Mouse (Mus musculus): ENCODE measurements around the gene Rptor. TPM values are rescaled to one million over a fixed set of nuclear protein-coding genes. Genes with fewer than 3 reads are reported as not detected.
A peak's percentile ranks its signal among the peaks of the same experiment; 100 is the strongest.

The Rptor gene
- polyA plus RNA-seq, 1 experiment from 2014 or later, result 14.6 TPM

GRCm38 (mm10) chr11:119796846-119797245 lies 194.1 kb downstream of the Rptor start:
- Histone ChIP-seq H3K27me3 (ENCODE audit: insufficient read depth, low read length) (no peaks in the 10 kb centered on the region), H3K9ac (no peak overlapping the region), H3K4me1 (ENCODE audit: insufficient read depth) (no peaks in the 10 kb centered on the region), H3K27ac (ENCODE audit: low read depth) (no peak overlapping the region), H3K4me2 (no peak overlapping the region), H3K4me3 (ENCODE audit: low read depth, low read length) (no peak overlapping the region), H3K9me3 (ENCODE audit: low read depth, low read length) (no peaks in the 10 kb centered on the region), H3K36me3 (ENCODE audit: insufficient read depth) (0 out of 2 replicates have a peak, but pooled peaks cover 2% of the 10 kb centered on the region)
- 67% methylated on average over 7 of the region's 7 CpGs for WGBS
- DNase-seq (no peak), ATAC-seq (ENCODE audit: insufficient read depth) (no peak)
- TF ChIP-seq CTCF (IDR thresholded peaks at IDR 0.05; ENCODE audit: low read depth), result no peak

GRCm38 (mm10) chr11:119799536-119799935 lies 196.8 kb downstream of the Rptor start:
- no peak for ATAC-seq (ENCODE audit: insufficient read depth)
- 63% methylated on average over 2 of the region's 2 CpGs for WGBS
- Histone ChIP-seq H3K27ac (ENCODE audit: low read depth) (no peak overlapping the region), H3K27me3 (ENCODE audit: insufficient read depth, low read length) (no peaks in the 10 kb centered on the region), H3K4me3 (ENCODE audit: low read depth, low read length) (no peak overlapping the region), H3K4me2 (no peak overlapping the region), H3K9ac (no peak overlapping the region), H3K9me3 (ENCODE audit: low read depth, low read length) (no peaks in the 10 kb centered on the region), H3K4me1 (ENCODE audit: insufficient read depth) (no peaks in the 10 kb centered on the region), H3K36me3 (ENCODE audit: insufficient read depth) (no peaks in the 10 kb centered on the region)
- DNase-seq, result no peak
- TF ChIP-seq CTCF (IDR thresholded peaks at IDR 0.05; ENCODE audit: low read depth), result no peak

GRCm38 (mm10) chr11:119801855-119802254 lies 199.2 kb downstream of the Rptor start:
- peak; percentile 36; the same call in 1 of the 2 replicates for ATAC-seq (ENCODE audit: insufficient read depth)
- Histone ChIP-seq H3K4me2 (no peak overlapping the region), H3K36me3 (ENCODE audit: insufficient read depth) (no peaks in the 10 kb centered on the region), H3K9me3 (ENCODE audit: low read depth, low read length) (no peaks in the 10 kb centered on the region), H3K27ac (ENCODE audit: low read depth) (no peak overlapping the region), H3K4me3 (ENCODE audit: low read depth, low read length) (no peak overlapping the region), H3K27me3 (ENCODE audit: insufficient read depth, low read length) (no peaks in the 10 kb centered on the region), H3K4me1 (ENCODE audit: insufficient read depth) (no peaks in the 10 kb centered on the region), H3K9ac (no peak overlapping the region)
- TF ChIP-seq CTCF (IDR thresholded peaks at IDR 0.05; ENCODE audit: low read depth), result no peak
- peak; percentile 66 for DNase-seq
- WGBS, result 56% methylated on average over 1 of the region's 1 CpGs

GRCm38 (mm10) chr11:119802947-119803346 lies 200.2 kb downstream of the Rptor start:
- DNase-seq (no peak), ATAC-seq (ENCODE audit: insufficient read depth) (no peak)
- Histone ChIP-seq H3K4me1 (ENCODE audit: insufficient read depth) (peaks cover 3% of the 10 kb centered on the region; the same call in 1 of the 2 replicates), H3K36me3 (ENCODE audit: insufficient read depth) (peaks cover 4% of the 10 kb centered on the region; the same call in 1 of the 2 replicates), H3K27ac (ENCODE audit: low read depth) (no peak overlapping the region), H3K4me2 (no peak overlapping the region), H3K27me3 (ENCODE audit: insufficient read depth, low read length) (no peaks in the 10 kb centered on the region), H3K9ac (no peak overlapping the region), H3K9me3 (ENCODE audit: low read depth, low read length) (no peaks in the 10 kb centered on the region), H3K4me3 (ENCODE audit: low read depth, low read length) (no peak overlapping the region)
- no peak for TF ChIP-seq CTCF (IDR thresholded peaks at IDR 0.05; ENCODE audit: low read depth)
- 66% methylated on average over 7 of the region's 7 CpGs for WGBS

GRCm38 (mm10) chr11:119804392-119804791 lies 201.7 kb downstream of the Rptor start:
- Histone ChIP-seq H3K27me3 (ENCODE audit: insufficient read depth, low read length) (no peaks in the 10 kb centered on the region), H3K4me2 (no peak overlapping the region), H3K4me1 (ENCODE audit: insufficient read depth) (peaks cover 3% of the 10 kb centered on the region; the same call in 1 of the 2 replicates), H3K9me3 (ENCODE audit: low read depth, low read length) (no peaks in the 10 kb centered on the region), H3K36me3 (ENCODE audit: insufficient read depth) (peaks cover 8% of the 10 kb centered on the region; the same call in 1 of the 2 replicates), H3K27ac (ENCODE audit: low read depth) (no peak overlapping the region), H3K9ac (no peak overlapping the region), H3K4me3 (ENCODE audit: low read depth, low read length) (no peak overlapping the region)
- TF ChIP-seq CTCF (IDR thresholded peaks at IDR 0.05; ENCODE audit: low read depth), result no peak
- DNase-seq, result no peak
- WGBS, result 88% methylated on average over 3 of the region's 3 CpGs
- no peak for ATAC-seq (ENCODE audit: insufficient read depth)

- H3K27me3 ChIP-seq (ENCODE audit: insufficient read depth, low read length), result no peaks in the 10 kb centered on the region
- H3K4me3 ChIP-seq (ENCODE audit: low read depth, low read length), result no peak overlapping the region
- 54% methylated on average over 10 of the region's 10 CpGs for WGBS
- no peak overlapping the region for H3K4me2 ChIP-seq
- H3K36me3 ChIP-seq (ENCODE audit: insufficient read depth), result peaks cover 15% of the 10 kb centered on the region; the same call in 1 of the 2 replicates
- ATAC-seq (ENCODE audit: insufficient read depth) (peak; percentile 87), DNase-seq (peak; percentile 78)
- H3K27ac ChIP-seq (ENCODE audit: low read depth), result peak overlapping the region; percentile 24; the same call in 1 of the 2 replicates
- TF ChIP-seq CTCF (IDR thresholded peaks at IDR 0.05; ENCODE audit: low read depth), result no peak
- no peak overlapping the region for H3K9ac ChIP-seq
- no peaks in the 10 kb centered on the region for H3K9me3 ChIP-seq (ENCODE audit: low read depth, low read length)
- H3K4me1 ChIP-seq (ENCODE audit: insufficient read depth), result peaks cover 3% of the 10 kb centered on the region; the same call in 1 of the 2 replicates
Measured at GRCm38 (mm10) chr11:119805112-119805750, 202.5 kb downstream of the Rptor start.

GRCm38 (mm10) chr11:119806539-119806938 lies 203.8 kb downstream of the Rptor start:
- Histone ChIP-seq H3K27ac (ENCODE audit: low read depth) (no peak overlapping the region), H3K9ac (no peak overlapping the region), H3K27me3 (ENCODE audit: insufficient read depth, low read length) (no peaks in the 10 kb centered on the region), H3K9me3 (ENCODE audit: low read depth, low read length) (no peaks in the 10 kb centered on the region), H3K4me2 (no peak overlapping the region), H3K4me3 (ENCODE audit: low read depth, low read length) (no peak overlapping the region), H3K4me1 (ENCODE audit: insufficient read depth) (peaks cover 3% of the 10 kb centered on the region; the same call in 1 of the 2 replicates), H3K36me3 (ENCODE audit: insufficient read depth) (peaks cover 19% of the 10 kb centered on the region; the same call in 1 of the 2 replicates)
- no peak for TF ChIP-seq CTCF (IDR thresholded peaks at IDR 0.05; ENCODE audit: low read depth)
- 90% methylated on average over 8 of the region's 8 CpGs for WGBS
- ATAC-seq (ENCODE audit: insufficient read depth) (no peak), DNase-seq (no peak)
